Mouse (Mus musculus): ENCODE results near the gene Clca4a. TPM values are rescaled to one million over a fixed set of nuclear protein-coding genes. Genes with fewer than 3 reads are reported as not detected.
"Not testable (repeated sequence)": the region's sequence is repeated elsewhere in the genome, so short reads cannot be mapped to it uniquely, and the experiment has no call there.

Gene Clca4a
- polyA plus RNA-seq, 1 experiment from 2014 or later = not detected

DNA sequence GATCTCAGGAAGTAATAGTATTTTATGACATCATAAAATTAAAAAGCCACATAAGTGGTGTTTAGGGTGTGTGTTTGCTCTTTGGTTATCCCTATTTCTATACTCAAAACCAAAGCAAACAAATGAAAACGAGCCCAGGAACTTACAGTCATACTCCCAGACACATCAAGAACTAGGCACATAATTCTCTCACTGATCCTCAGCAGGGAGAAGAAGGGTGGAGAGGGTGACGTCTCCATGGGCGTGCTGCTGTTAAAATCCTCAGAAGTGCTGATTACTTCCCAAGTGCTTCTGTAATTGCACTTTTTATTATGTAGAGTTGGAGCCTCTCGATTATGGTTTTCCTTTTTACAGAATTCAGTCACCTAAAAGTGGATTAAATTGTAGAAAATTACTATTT lies 8.8 kb downstream of the Clca4a start:
- H3K4me1 ChIP-seq = no peaks in the 10 kb centered on the region
- H3K4me3 ChIP-seq = no peak overlapping the region
- no peaks in the 10 kb centered on the region for H3K36me3 ChIP-seq
- 52% methylated on average over 4 of the region's 4 CpGs for WGBS
- H3K27ac ChIP-seq = no peak overlapping the region
- H3K27me3 ChIP-seq = peaks cover 3% of the 10 kb centered on the region; the same call in 1 of the 2 replicates
- no peak overlapping the region for H3K4me2 ChIP-seq
- no peaks in the 10 kb centered on the region for H3K9me3 ChIP-seq
- no peak for ATAC-seq (ENCODE audit: borderline replicate concordance, extremely low read depth, low FRiP score, low TSS enrichment)
- no peak overlapping the region for H3K9ac ChIP-seq

DNA sequence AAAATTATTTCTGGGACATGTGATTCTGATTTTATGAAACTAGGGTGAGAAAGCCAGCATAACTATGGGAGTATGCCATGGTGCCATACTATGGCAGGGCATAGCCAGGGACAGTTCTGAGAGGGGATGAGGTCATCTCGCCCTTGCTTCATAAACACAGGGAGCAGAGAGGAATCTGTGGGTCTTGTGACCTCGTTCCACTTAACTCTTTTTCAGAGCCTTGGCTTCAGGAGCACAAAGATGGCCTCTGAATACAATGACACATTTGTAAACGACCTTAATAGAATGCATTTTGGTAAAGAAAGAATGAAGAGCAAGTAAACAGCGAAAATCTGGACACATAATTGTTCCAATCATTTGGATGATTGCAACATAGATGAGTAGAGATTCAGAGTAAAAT lies 24.0 kb downstream of the Clca4a start:
- Histone ChIP-seq H3K36me3 (no peaks in the 10 kb centered on the region), H3K4me1 (no peaks in the 10 kb centered on the region), H3K4me3 (no peak overlapping the region), H3K27ac (no peak overlapping the region), H3K9ac (no peak overlapping the region), H3K27me3 (no peaks in the 10 kb centered on the region), H3K9me3 (no peaks in the 10 kb centered on the region), H3K4me2 (no peak overlapping the region)
- 59% methylated on average over 4 of the region's 4 CpGs for WGBS
- no peak for ATAC-seq (ENCODE audit: borderline replicate concordance, extremely low read depth, low FRiP score, low TSS enrichment)

DNA sequence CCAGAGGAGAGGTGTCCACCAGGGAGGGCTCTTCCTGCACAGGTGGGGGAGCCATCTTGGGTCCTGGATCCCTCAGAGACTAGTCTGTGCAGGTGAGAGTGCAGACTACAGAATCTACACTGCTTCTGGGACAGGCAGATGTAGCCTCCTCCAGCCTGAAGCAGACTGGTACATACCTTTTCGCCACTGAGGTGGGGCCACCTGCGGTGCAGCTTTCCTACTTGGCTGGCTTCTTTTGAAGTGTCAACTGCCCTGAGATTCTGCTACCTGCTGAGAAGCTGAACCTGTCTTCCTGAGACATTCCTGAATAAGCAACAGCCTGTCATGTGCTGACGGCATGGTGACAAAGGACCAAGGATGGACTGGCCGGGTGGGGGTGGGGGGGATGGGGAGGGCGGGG lies 27.5 kb downstream of the Clca4a start:
- H3K27ac ChIP-seq; H3K4me3 ChIP-seq; H3K9ac ChIP-seq; H3K4me1 ChIP-seq; ATAC-seq (ENCODE audit: borderline replicate concordance, extremely low read depth, low FRiP score, low TSS enrichment); H3K27me3 ChIP-seq; H3K36me3 ChIP-seq; H3K9me3 ChIP-seq; H3K4me2 ChIP-seq: not testable (repeated sequence)
- 25% methylated on average over 5 of the region's 5 CpGs for WGBS

DNA sequence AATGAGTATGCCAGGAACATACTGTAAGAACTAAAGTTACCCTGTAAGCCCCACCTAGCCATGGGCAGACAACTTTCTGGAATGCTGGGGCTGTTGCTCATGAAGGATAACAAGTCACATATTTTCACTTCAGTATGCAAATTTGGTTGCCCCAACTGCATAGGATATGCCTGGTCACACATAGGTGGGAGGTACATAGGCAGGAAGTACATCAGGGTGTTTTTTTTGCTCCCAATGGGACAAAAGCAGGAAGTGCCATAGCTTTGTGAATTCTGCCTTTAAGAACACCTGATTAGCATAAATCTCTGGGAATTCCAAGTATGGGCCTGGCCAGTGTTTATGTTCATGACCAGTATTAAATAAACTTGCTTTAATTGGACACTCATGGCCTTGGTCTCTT lies 41.2 kb downstream of the Clca4a start:
- not testable (repeated sequence) for H3K4me2 ChIP-seq; H3K9me3 ChIP-seq; H3K27me3 ChIP-seq; H3K27ac ChIP-seq; H3K36me3 ChIP-seq; H3K4me3 ChIP-seq; ATAC-seq (ENCODE audit: borderline replicate concordance, extremely low read depth, low FRiP score, low TSS enrichment); H3K4me1 ChIP-seq; H3K9ac ChIP-seq

DNA sequence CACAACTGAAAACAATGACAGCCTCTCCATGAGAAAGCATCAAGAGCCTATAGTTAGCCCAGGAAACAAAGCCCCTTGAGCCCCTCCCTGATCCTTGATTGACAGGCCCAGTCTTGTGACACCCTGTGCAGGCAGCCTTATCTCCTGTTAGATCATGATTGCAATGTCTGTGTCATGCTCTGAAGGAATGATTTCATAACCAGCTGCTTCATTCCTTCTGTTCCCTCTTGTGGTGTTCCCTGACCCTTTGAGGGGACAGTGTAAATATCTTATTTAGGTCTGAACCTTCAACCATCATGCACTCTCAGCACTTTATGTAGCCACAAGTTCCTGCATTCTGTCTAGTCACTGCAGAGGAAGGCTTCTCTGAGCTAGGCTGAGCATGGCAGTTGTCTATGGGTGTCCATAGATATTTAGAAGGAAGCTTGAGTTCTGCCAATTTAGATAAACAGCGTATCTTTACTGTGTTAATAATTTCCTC lies 41.8 kb downstream of the Clca4a start:
- ATAC-seq (ENCODE audit: borderline replicate concordance, extremely low read depth, low FRiP score, low TSS enrichment) = no peak
- 92% methylated on average over 1 of the region's 1 CpGs for WGBS
- no peaks in the 10 kb centered on the region for H3K36me3 ChIP-seq
- H3K9ac ChIP-seq = no peak overlapping the region
- H3K27me3 ChIP-seq = no peaks in the 10 kb centered on the region
- H3K4me3 ChIP-seq = no peak overlapping the region
- no peak overlapping the region for H3K27ac ChIP-seq
- H3K9me3 ChIP-seq = no peaks in the 10 kb centered on the region
- no peak overlapping the region for H3K4me2 ChIP-seq
- no peaks in the 10 kb centered on the region for H3K4me1 ChIP-seq

DNA sequence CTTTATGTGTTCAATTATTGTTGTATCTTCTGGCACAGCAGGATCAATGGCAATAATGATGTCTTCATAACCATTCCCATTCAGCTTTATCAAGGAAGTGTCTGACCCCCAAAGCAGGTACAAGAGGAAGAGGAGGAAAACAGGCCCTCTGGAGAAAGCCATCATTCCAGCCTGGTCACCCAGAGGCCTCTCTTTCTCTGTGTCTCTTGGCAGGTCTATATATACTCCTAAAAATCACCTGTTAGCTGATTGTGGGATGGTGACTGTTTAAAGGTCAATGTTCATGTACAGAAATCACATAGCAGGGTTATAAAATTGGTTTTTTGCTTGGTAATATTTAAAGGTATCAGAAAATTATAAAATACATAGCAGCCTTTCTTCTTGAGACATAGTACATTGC lies 42.5 kb downstream of the Clca4a start, which contains the start of gene Clca4b:
Clca4b (minus strand) TSS at position 195 of the 400 bp plus-strand sequence.
- Histone ChIP-seq H3K9me3 (no peaks in the 10 kb centered on the region), H3K4me1 (no peaks in the 10 kb centered on the region), H3K27me3 (no peaks in the 10 kb centered on the region), H3K27ac (no peak within 1 kb of the TSS), H3K36me3 (no peaks in the 10 kb centered on the region), H3K9ac (no peak within 1 kb of the TSS), H3K4me2 (no peak within 1 kb of the TSS), H3K4me3 (no peak within 1 kb of the TSS)
- no peak for ATAC-seq (ENCODE audit: borderline replicate concordance, extremely low read depth, low FRiP score, low TSS enrichment)

DNA sequence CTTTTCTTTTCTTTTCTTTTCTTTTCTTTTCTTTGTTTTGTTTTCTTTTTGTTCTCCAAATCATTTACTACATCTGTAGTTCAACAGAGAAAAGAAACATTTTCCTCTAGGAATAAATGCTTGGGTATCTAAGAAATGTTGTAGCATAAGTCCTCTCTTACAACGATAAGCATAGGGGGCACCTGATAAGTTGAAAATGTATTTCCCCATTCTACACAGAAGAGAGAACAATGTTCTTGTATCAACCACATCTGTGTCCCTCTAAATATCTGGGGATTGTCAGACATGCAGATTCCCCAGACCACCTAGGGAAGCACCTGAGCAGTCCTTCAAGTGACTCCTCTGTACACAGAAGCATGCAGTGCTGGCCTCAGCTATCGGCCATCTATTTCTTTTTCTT lies 60.8 kb downstream of the Clca4a start:
- H3K4me3 ChIP-seq = no peak overlapping the region
- H3K27ac ChIP-seq = no peak overlapping the region
- H3K9me3 ChIP-seq = no peaks in the 10 kb centered on the region
- no peak overlapping the region for H3K4me2 ChIP-seq
- ATAC-seq (ENCODE audit: borderline replicate concordance, extremely low read depth, low FRiP score, low TSS enrichment) = no peak
- H3K27me3 ChIP-seq = no peaks in the 10 kb centered on the region
- no peak overlapping the region for H3K9ac ChIP-seq
- H3K36me3 ChIP-seq = no peaks in the 10 kb centered on the region
- WGBS = 89% methylated on average over 2 of the region's 2 CpGs
- H3K4me1 ChIP-seq = no peaks in the 10 kb centered on the region

Other genes starting within 250 kb of the Clca4a start
- 2.9 and 3.4 TPM in 2 replicates for gene Clca3a1, start 214.1 kb downstream of the Clca4a start, polyA plus RNA-seq (2015; fragmentation: Nextera tagmentation; extraction: Ambion mirVana)
- 1.4 and 2.5 TPM in 2 replicates for gene Clca3a2, start 155.6 kb downstream of the Clca4a start, polyA plus RNA-seq (2015; fragmentation: Nextera tagmentation; extraction: Ambion mirVana)
- 0.15 and 0.20 TPM in 2 replicates for gene Clca3b, start 125.7 kb downstream of the Clca4a start, polyA plus RNA-seq (2015; fragmentation: Nextera tagmentation; extraction: Ambion mirVana)
- not detected in 2 replicates for gene Clca4b, start 42.5 kb downstream of the Clca4a start, polyA plus RNA-seq (2015; fragmentation: Nextera tagmentation; extraction: Ambion mirVana)
- 0.09 TPM in 1 of 2 replicates, not detected in the other for gene Clca1, start 57.7 kb upstream of the Clca4a start, polyA plus RNA-seq (2015; fragmentation: Nextera tagmentation; extraction: Ambion mirVana)
- gene Clca2, start 124.4 kb upstream of the Clca4a start, polyA plus RNA-seq (2015; fragmentation: Nextera tagmentation; extraction: Ambion mirVana) = 0.37 and 0.52 TPM in 2 replicates
- 15.1 and 16.8 TPM in 2 replicates for gene Odf2l, start 143.5 kb upstream of the Clca4a start, polyA plus RNA-seq (2015; fragmentation: Nextera tagmentation; extraction: Ambion mirVana)